Mouse (Mus musculus): ENCODE results near the gene Plekha6. TPM values are rescaled to one million over a fixed set of nuclear protein-coding genes. Genes with fewer than 3 reads are reported as not detected.

The Plekha6 gene
- polyA plus RNA-seq (2015; fragmentation: Nextera tagmentation; extraction: Ambion mirVana), result 4.0 and 5.0 TPM in 2 replicates

DNA sequence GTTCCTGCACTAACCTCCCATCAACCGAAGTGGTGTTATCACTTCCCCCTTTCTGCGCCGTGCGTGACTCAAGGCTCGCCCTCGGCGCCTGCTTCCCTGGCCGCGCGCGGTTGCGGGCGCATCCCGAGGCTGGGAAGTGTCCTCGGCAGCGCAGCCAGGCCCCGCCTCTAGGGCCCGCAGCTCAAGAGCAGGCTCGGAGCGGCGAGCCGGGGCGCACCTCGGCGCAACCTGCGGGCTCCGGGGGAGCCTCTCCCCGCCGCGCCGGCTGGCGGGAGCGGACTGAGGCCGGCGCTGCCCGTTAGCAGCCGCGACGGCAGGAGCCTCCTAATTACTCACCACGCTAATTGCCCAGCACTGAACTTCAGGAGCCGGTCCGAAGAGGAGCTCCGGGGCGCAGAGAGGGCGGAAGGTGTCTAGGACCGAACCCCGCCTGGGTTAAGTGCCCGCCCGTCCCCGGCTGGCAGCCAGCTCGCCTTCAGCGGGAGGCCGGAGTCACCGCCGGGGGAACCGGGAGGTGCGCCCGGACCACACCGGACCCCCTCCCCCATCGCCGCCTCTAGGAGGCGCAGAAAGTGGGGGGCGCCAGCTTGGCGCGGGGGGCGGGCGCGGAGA, at the start of gene Plekha6:
Plekha6 (plus strand) TSS at position 391 of the 612 bp plus-strand sequence.
- no peak for ATAC-seq (ENCODE audit: insufficient number of reproducible peaks, insufficient read depth, low FRiP score, low TSS enrichment, low read depth)
- Histone ChIP-seq H3K4me1 (peaks cover 30% of the 10 kb centered on the region), H3K4me2 (peak within 1 kb of the TSS; percentile 97), H3K4me3 (peak within 1 kb of the TSS; percentile 55), H3K36me3 (no peaks in the 10 kb centered on the region), H3K9ac (peak within 1 kb of the TSS; percentile 73), H3K27ac (no peak within 1 kb of the TSS), H3K9me3 (no peaks in the 10 kb centered on the region), H3K27me3 (peaks cover 80% of the 10 kb centered on the region)
- WGBS, result under 1% methylated on average over 67 of the region's 68 CpGs

DNA sequence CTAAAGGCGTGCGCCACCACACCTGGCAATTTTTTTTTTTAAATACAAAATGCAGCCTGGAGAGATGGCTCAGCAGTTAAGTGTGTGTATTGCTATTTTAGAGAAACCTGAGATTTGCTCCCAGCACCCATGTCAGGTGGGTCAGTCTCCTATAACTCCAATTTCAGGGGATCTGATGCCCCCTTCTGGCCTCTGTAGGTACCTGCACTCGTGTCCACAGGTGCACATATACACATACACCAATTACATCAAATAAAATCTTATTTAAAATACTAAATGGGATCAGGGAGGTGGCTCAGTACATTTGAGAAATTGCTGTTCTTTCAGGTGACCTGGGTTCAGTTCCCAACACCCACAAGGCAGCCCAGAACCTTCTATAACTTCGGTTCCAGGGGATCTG, 47.9 kb upstream of the Plekha6 start:
- WGBS, result 86% methylated on average over 4 of the region's 4 CpGs
- no peak for ATAC-seq (ENCODE audit: insufficient number of reproducible peaks, insufficient read depth, low FRiP score, low TSS enrichment, low read depth)

DNA sequence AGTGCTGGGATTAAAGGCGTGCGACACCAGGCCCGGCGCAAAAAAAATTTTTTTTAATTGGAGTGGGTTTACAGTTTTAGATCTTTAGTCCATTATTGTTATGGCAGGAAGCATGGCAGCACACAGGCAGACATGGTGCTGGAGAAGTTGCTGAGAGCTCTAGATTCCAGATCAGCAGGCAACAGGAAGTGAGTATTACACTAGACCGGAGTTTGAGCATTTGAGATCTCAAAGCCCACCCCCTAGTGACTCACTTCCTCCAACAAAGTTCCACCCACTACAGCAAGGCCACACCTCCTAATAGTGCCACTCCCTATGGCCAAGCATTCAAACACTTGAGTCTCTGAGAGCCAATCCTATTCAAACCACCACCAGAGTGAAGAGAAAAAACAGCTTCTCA, 45.9 kb upstream of the Plekha6 start:
- Histone ChIP-seq H3K9me3 (no peaks in the 10 kb centered on the region), H3K36me3 (no peaks in the 10 kb centered on the region), H3K4me2 (no peak overlapping the region), H3K9ac (no peak overlapping the region), H3K27me3 (no peaks in the 10 kb centered on the region), H3K4me3 (no peak overlapping the region), H3K27ac (no peak overlapping the region), H3K4me1 (peaks cover 22% of the 10 kb centered on the region)
- ATAC-seq (ENCODE audit: insufficient number of reproducible peaks, insufficient read depth, low FRiP score, low TSS enrichment, low read depth), result no peak
- WGBS, result 90% methylated on average over 5 of the region's 5 CpGs

More for the DNA sequence above, 47.9 kb upstream of the Plekha6 start:
- H3K9me3 ChIP-seq, result no peaks in the 10 kb centered on the region
- H3K27ac ChIP-seq, result no peak overlapping the region
- no peaks in the 10 kb centered on the region for H3K27me3 ChIP-seq
- no peaks in the 10 kb centered on the region for H3K36me3 ChIP-seq
- no peak overlapping the region for H3K4me2 ChIP-seq
- no peak overlapping the region for H3K9ac ChIP-seq
- H3K4me3 ChIP-seq, result no peak overlapping the region
- peaks cover 17% of the 10 kb centered on the region for H3K4me1 ChIP-seq

DNA sequence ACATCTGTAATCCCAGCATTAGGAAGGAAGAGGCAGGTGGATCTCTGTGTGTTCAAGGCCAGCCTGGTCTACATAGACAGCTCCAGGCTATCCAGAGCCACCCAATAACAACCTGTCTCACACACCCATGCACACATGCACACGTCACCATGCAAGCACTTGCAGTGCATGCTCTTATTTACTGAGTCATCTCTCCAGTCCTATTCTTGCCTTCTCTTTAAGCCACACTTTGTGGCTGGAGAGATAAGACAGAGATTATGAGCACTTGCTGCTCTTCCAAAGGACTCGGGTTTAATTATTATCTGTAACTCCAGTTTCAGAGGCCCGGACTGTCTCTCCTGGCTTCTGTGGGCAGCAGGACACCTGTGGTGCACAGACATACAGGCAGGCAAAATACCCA, 45.2 kb upstream of the Plekha6 start:
- Histone ChIP-seq H3K4me1 (peaks cover 22% of the 10 kb centered on the region), H3K27ac (no peak overlapping the region), H3K36me3 (no peaks in the 10 kb centered on the region), H3K4me3 (no peak overlapping the region), H3K9ac (no peak overlapping the region), H3K4me2 (no peak overlapping the region), H3K9me3 (no peaks in the 10 kb centered on the region), H3K27me3 (no peaks in the 10 kb centered on the region)
- 83% methylated on average over 3 of the region's 3 CpGs for WGBS
- ATAC-seq (ENCODE audit: insufficient number of reproducible peaks, insufficient read depth, low FRiP score, low TSS enrichment, low read depth), result no peak

DNA sequence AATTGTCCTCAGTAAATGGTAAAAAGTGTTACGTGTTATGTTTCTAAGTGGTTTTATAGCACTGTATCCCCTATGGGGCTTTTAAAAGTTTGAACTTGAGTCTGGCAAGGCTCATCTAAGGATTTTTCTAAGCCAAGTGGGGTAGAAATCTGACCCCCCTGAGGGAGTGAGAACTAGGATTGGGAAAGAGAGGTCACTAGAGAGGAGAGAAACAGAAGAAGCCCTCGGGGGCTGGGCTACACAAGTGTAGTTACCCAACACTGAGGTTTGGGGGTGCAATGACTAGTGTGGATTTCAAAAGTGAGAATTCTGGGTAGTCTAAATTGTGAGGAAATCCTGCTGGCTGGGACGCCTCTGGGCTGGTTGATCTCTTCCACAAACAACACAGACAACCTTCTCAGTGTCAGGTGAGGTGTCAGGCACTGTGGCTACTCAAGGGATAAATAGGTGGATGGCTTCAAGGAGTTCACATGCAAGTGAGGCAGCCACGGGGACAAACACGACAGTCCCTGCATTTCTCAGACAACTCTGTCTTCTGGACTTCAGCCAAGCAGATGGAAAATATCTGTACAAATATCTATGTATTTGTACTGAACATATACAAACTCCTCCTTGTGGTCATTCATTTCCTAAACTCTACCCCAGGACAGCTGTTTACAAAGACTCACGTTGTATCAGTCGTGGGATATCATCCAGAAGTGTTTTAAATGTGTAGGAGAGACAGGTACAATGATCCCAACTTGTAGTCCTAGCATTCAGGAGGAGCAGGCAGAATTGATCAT, 43.9 kb upstream of the Plekha6 start:
- Histone ChIP-seq H3K4me2 (no peak overlapping the region), H3K9me3 (no peaks in the 10 kb centered on the region), H3K9ac (0 out of 2 replicates have a peak overlapping the region, but pooled peaks have one; percentile 16), H3K4me1 (peaks cover 22% of the 10 kb centered on the region), H3K27me3 (no peaks in the 10 kb centered on the region), H3K27ac (no peak overlapping the region; the same call in 1 of the 2 replicates), H3K4me3 (no peak overlapping the region), H3K36me3 (no peaks in the 10 kb centered on the region)
- no peak for ATAC-seq (ENCODE audit: insufficient number of reproducible peaks, insufficient read depth, low FRiP score, low TSS enrichment, low read depth)
- 33% methylated on average over 7 of the region's 7 CpGs for WGBS

DNA sequence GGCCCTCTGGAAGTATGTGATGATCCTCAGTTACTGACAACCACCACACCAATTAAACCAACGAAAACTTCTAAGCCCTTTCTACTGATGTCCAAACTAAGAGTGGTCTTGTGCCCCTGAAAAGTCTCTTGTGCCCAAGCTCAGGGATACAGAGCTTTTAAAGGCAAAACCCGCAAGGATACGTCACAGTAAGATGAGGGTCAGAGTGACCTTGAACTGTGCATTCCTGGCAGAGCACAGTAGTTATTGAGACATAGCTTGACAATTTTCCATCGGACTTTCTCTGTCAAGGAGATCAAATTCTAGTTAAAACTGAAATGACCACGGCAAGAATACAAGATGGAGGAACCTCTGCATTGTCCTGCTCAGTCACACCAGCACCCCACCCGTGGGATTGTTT, 42.8 kb upstream of the Plekha6 start:
- H3K36me3 ChIP-seq, result no peaks in the 10 kb centered on the region
- no peak overlapping the region for H3K9ac ChIP-seq
- H3K4me1 ChIP-seq, result peaks cover 22% of the 10 kb centered on the region
- ATAC-seq (ENCODE audit: insufficient number of reproducible peaks, insufficient read depth, low FRiP score, low TSS enrichment, low read depth), result no peak
- no peaks in the 10 kb centered on the region for H3K9me3 ChIP-seq
- no peak overlapping the region for H3K4me3 ChIP-seq
- no peaks in the 10 kb centered on the region for H3K27me3 ChIP-seq
- H3K4me2 ChIP-seq, result no peak overlapping the region
- no peak overlapping the region for H3K27ac ChIP-seq
- WGBS, result 65% methylated on average over 6 of the region's 6 CpGs

DNA sequence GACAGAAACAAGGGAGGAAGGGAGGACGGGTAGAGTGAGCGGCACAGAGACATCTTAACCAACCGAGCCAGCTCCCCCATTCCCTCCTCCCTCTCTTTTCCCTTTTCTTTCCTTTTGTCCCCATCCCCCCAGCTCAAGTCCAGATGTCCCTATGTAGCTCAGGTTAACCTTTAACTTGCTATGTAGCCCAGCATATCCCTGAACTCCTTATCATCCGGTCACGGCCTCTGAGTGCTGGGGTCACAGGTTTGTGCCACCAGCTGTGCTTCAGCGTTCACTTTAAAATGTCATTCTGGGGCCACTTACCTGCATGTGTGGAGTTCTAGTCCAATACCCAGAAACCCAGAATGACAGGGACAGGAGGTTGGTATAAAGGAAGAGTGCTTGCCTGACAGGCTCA, 39.9 kb upstream of the Plekha6 start:
- WGBS, result 80% methylated on average over 6 of the region's 6 CpGs

DNA sequence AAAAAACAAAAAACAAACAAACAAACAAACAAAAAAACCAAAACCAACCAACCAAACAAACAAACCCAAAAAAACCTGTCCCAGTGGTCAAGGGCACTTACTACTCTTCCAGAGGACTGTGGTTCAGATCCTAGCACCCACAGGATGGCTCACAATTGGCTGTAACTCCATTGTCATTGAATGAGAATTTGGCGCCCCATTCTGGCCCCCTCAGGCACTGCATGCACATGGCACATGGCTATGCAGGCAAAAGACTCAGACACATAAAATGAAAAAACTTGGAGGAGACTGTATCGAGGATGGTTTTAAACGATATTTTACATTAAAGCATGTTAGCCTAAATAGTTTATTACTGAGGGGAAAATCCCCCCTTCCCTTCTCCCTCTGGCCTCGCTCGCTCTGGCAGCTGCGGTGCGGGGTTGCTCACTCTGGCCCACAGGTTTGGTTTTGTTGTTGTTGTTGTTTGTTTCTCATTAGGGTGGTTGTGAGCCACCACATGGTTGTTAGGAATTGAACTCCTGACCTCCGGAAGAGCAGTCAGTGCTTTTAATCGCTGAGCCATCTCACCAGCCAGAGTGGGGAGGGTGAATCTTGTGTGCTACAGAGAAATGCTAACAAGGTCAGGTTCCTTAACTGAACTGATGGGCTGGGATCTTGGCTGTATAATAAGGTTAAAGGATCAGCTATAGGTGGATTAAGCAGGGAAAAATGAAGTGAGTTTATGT, 38.2 kb upstream of the Plekha6 start:
- no peaks in the 10 kb centered on the region for H3K36me3 ChIP-seq
- H3K27me3 ChIP-seq, result no peaks in the 10 kb centered on the region
- H3K4me2 ChIP-seq, result no peak overlapping the region
- H3K4me1 ChIP-seq, result peaks cover 12% of the 10 kb centered on the region; the same call in 1 of the 2 replicates
- no peak overlapping the region for H3K9ac ChIP-seq
- 84% methylated on average over 9 of the region's 9 CpGs for WGBS
- no peak overlapping the region for H3K27ac ChIP-seq
- no peak for ATAC-seq (ENCODE audit: insufficient number of reproducible peaks, insufficient read depth, low FRiP score, low TSS enrichment, low read depth)
- no peak overlapping the region for H3K4me3 ChIP-seq
- H3K9me3 ChIP-seq, result no peaks in the 10 kb centered on the region

More for the DNA sequence above, 39.9 kb upstream of the Plekha6 start:
- ATAC-seq (ENCODE audit: insufficient number of reproducible peaks, insufficient read depth, low FRiP score, low TSS enrichment, low read depth), result no peak
- H3K4me2 ChIP-seq, result no peak overlapping the region
- H3K9ac ChIP-seq, result no peak overlapping the region
- no peaks in the 10 kb centered on the region for H3K36me3 ChIP-seq
- H3K27me3 ChIP-seq, result no peaks in the 10 kb centered on the region
- H3K4me1 ChIP-seq, result peaks cover 22% of the 10 kb centered on the region
- H3K27ac ChIP-seq, result no peak overlapping the region
- H3K9me3 ChIP-seq, result no peaks in the 10 kb centered on the region
- no peak overlapping the region for H3K4me3 ChIP-seq

DNA sequence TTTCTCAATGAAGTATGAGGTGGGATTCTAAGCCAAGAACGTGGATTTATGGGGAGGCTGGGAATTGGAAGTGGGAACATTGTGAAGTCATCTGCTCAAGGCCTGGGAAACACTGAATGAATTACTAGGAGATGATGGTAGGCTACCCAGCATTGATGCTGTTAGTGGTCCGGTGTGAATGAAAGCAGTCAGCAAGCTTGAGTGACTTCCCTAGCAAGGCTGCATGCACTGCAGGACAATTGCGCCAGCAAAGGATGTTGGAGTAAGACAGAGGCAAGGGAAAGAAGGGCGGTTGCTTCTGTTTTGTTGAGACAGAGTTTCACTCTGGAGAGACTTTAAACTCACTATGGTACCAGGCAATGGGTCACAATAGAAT, 37.7 kb upstream of the Plekha6 start:
- no peak overlapping the region for H3K9ac ChIP-seq
- 68% methylated on average over 4 of the region's 4 CpGs for WGBS
- H3K4me3 ChIP-seq, result no peak overlapping the region
- no peaks in the 10 kb centered on the region for H3K9me3 ChIP-seq
- H3K4me2 ChIP-seq, result no peak overlapping the region
- no peaks in the 10 kb centered on the region for H3K27me3 ChIP-seq
- H3K27ac ChIP-seq, result no peak overlapping the region
- no peak for ATAC-seq (ENCODE audit: insufficient number of reproducible peaks, insufficient read depth, low FRiP score, low TSS enrichment, low read depth)
- H3K4me1 ChIP-seq, result peaks cover 9% of the 10 kb centered on the region; the same call in 1 of the 2 replicates
- H3K36me3 ChIP-seq, result no peaks in the 10 kb centered on the region

DNA sequence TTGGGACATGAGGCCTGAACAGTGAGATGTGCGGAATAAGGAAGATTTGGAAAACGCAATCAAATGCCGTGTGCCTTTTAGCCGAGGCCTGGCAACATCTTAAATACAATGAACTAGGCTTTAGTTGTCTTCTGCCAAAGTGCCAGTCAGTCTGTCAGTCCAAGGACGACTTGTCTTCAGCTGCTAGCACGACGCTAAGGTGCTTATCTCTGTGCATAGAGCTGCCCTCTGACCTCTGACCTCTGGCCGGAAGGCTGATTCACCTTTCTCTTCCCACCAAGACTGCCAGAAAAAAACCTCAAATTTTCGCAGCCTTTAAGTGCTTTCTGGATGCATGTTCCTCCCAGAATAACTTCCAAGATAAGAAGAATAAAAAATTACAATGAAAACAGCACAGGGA, 36.7 kb upstream of the Plekha6 start:
- no peaks in the 10 kb centered on the region for H3K36me3 ChIP-seq
- no peaks in the 10 kb centered on the region for H3K9me3 ChIP-seq
- H3K4me1 ChIP-seq, result peaks cover 8% of the 10 kb centered on the region; the same call in 1 of the 2 replicates
- H3K4me2 ChIP-seq, result no peak overlapping the region
- no peaks in the 10 kb centered on the region for H3K27me3 ChIP-seq
- ATAC-seq (ENCODE audit: insufficient number of reproducible peaks, insufficient read depth, low FRiP score, low TSS enrichment, low read depth), result no peak
- WGBS, result 51% methylated on average over 9 of the region's 9 CpGs
- H3K4me3 ChIP-seq, result no peak overlapping the region
- no peak overlapping the region for H3K27ac ChIP-seq
- H3K9ac ChIP-seq, result no peak overlapping the region

DNA sequence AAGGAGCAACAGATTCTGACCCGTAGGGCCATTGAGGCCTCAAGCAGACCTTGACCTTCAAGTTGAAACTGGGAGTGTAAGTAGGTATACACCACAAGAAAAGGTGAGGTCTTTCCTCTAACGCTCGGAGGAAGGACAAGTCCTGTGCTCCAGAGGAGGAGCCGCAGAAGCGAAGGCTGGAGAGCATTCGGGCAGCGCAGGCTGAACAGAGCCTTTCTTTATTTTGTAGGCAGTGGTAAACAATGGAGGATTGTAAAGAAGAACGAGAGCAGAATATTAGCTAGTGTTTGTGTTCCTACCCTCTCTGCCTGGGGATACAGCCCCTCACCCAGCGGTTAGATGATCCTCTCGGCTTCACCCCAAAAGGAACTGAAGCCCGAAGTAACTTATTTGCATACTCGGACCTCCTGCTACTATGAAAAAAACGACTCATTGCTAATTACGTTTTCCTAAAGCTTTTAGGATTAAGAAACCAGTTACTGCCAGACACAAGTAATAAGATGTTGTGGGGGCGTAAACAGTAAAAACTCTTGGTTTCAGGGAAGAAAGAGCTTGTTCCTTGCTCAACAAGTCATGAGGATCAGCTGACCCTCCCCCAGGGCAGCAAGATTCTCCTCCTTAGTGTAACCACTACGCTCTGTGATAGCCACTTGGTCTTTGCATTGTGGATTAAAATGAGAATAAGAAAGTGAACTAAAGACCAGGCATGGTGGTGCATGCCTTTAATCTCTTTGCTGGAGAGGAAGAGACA, 34.4 kb upstream of the Plekha6 start:
- no peaks in the 10 kb centered on the region; the same call in 1 of the 2 replicates for H3K36me3 ChIP-seq
- 18% methylated on average over 16 of the region's 16 CpGs for WGBS
- H3K4me3 ChIP-seq, result no peak overlapping the region
- 0 out of 2 replicates have a peak overlapping the region, but pooled peaks have one; percentile 51 for H3K9ac ChIP-seq
- no peaks in the 10 kb centered on the region for H3K9me3 ChIP-seq
- peak overlapping the region; percentile 99 for H3K4me2 ChIP-seq
- H3K4me1 ChIP-seq, result peaks cover 30% of the 10 kb centered on the region
- peak overlapping the region; percentile 98 for H3K27ac ChIP-seq
- H3K27me3 ChIP-seq, result no peaks in the 10 kb centered on the region
- no peak for ATAC-seq (ENCODE audit: insufficient number of reproducible peaks, insufficient read depth, low FRiP score, low TSS enrichment, low read depth)
